Mouse (Mus musculus) Patski (cell line): ENCODE measurements around the gene St8sia2. TPM values are rescaled to one million over a fixed set of nuclear protein-coding genes. Genes with fewer than 3 reads are reported as not detected.

ENCODE experiments used
- ATAC-seq: fragments of 100-300 bp; one replicate; pipeline ENCODE4 v1.8.0; 2021
- CTCF ChIA-PET: fragments of 350-600 bp; sonication (Branson Sonifier 250); formaldehyde crosslinking; loops from one replicate; lab custom pipeline; 2022; ENCODE audit warnings: inconsistent platforms; lab: Charles Lee
- POLR2A ChIA-PET: fragments of 350-600 bp; sonication (Branson Sonifier 250); formaldehyde crosslinking; loops from one replicate; lab custom pipeline; 2022; ENCODE audit warnings: antibody characterized with exemption, inconsistent platforms; lab: Charles Lee
- DNase-seq: peaks from one replicate; pipeline ENCODE4 v3.0.0-alpha.2; 2011; ENCODE audit warnings: low read depth, low spot score
- H3K27me3 ChIP-seq: fragments of 371-371 bp; one replicate; pipeline ENCODE4 v1.5.1; 2021
- CTCF ChIP-seq: fragments of 100-300 bp; IDR thresholded peaks from one replicate; pipeline ENCODE4 v1.5.1; 2021
- in situ Hi-C: fragments of 300-500 bp; cut with MboI; formaldehyde crosslinking; loops from 3 replicates; pipeline ENCODE4 v1.11.1; 2018; ENCODE audit warnings: low pct_unique_long_range_greater_than_20kb, mixed read lengths
- polyA plus RNA-seq: library from polyadenylated mRNA; unstranded; gene quantifications from one replicate; pipeline ENCODE4 v1.2.3, GENCODE M21; 2021

Gene St8sia2
- polyA plus RNA-seq, 1 experiment from 2014 or later = 5.4 TPM

GRCm38 (mm10) chr7:73890891-73891610, 122.4 kb downstream of the St8sia2 start:
- TF ChIP-seq CTCF = no peak
- DNase-seq (no peak), ATAC-seq (no peak)
- ChIA-PET CTCF (no interaction called here), POLR2A (interaction anchor here (0.7 kb wide), 1 partner anchor 16 kb away, joined by 4 read pairs; no protein-coding TSS in a partner anchor)
- in situ Hi-C loops = no loop called here
- no peaks in the 10 kb centered on the region for H3K27me3 ChIP-seq

- CTCF ChIA-PET = no interaction called here
- no peaks in the 10 kb centered on the region for H3K27me3 ChIP-seq
- in situ Hi-C loops = no loop called here
These were observed 123.0 kb downstream of the St8sia2 start for GRCm38 (mm10) chr7:73890466-73890865.

More at GRCm38 (mm10) chr7:73890466-73890865, 123.0 kb downstream of the St8sia2 start:
- DNase-seq (no peak), ATAC-seq (no peak)
- POLR2A ChIA-PET = no interaction called here
- TF ChIP-seq CTCF = no peak
